Mouse (Mus musculus): ENCODE measurements around the gene Fmnl2.

DNA sequence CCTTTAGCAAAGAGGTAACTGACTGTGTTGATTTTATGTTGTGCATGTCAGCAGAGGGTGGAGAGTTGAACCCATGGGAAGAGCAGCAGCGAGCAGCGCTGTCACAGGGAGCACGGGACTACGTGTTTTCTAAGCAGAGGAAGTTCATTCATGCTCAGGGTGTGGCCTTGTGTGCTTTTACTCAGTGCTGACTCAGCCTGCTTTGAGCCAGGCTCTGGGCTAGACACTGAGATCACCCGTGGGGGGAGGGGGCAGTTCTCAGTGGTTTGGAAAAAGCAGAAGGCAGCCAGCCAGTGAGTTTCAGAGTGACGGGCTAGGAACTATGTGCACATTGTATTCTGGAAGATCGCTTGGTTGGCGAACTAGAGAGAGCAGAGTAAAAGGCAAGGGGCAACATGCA, 97.4 kb downstream of the Fmnl2 start:
- TF ChIP-seq CTCF (IDR thresholded peaks at IDR 0.05) = no peak
- TF ChIP-seq EP300 (IDR thresholded peaks at IDR 0.05) = peak; percentile 28; the same call in 1 of the 2 replicates
